Mouse (Mus musculus) G1E (cell line): ENCODE data around the gene Gramd1b. TPM values are rescaled to one million over a fixed set of nuclear protein-coding genes. Genes with fewer than 3 reads are reported as not detected.

Experiments
- ATAC-seq: 2 replicates; pipeline ENCODE4 v1.8.0; 2016; ENCODE audit warnings: mild to moderate bottlenecking; ENCODE audit not compliant: insufficient number of reproducible peaks, poor library complexity, low FRiP score, severe bottlenecking; ENCODE audit errors: extremely low read depth
- DNase-seq: peaks from one replicate; pipeline ENCODE4 v3.0.0; 2012; ENCODE audit warnings: low spot score
- H3K27me3 ChIP-seq: 2 replicates; pipeline ENCODE4 v1.6.1; 2012; ENCODE audit warnings: mild to moderate bottlenecking, low read length, inconsistent platforms; ENCODE audit not compliant: insufficient read depth
- H3K36me3 ChIP-seq: replicated peaks from 2 replicates; pipeline ENCODE3; 2012; ENCODE audit warnings: mild to moderate bottlenecking, inconsistent platforms
- H3K4me1 ChIP-seq: 2 replicates; pipeline ENCODE4 v1.6.1; 2012; ENCODE audit warnings: low read depth, low read length, inconsistent platforms, mixed read lengths; ENCODE audit not compliant: insufficient read depth
- H3K4me3 ChIP-seq: 2 replicates; pipeline ENCODE4 v1.5.1; 2012; ENCODE audit warnings: low read depth, mild to moderate bottlenecking, inconsistent platforms, low read length, moderate library complexity, mixed read lengths
- H3K9me3 ChIP-seq: replicated peaks from 2 replicates; pipeline ENCODE4 v1.6.1; 2012; ENCODE audit warnings: inconsistent platforms
- CTCF ChIP-seq: IDR thresholded peaks from 2 replicates; pipeline ENCODE4 v1.5.1; 2012; ENCODE audit warnings: low read depth, low read length, inconsistent platforms, mixed read lengths
- GATA1 ChIP-seq: IDR thresholded peaks from 2 replicates; pipeline ENCODE4 v1.6.1; 2012; ENCODE audit warnings: borderline replicate concordance, low read length, inconsistent platforms, mixed read lengths
- GATA2 ChIP-seq: IDR thresholded peaks from 2 replicates; pipeline ENCODE4 v1.6.1; 2012; ENCODE audit warnings: low read depth, low read length, inconsistent platforms, borderline replicate concordance
- POLR2AphosphoS5 ChIP-seq: IDR thresholded peaks from 2 replicates; pipeline ENCODE4 v1.6.1; 2012; ENCODE audit warnings: low read depth, low read length, inconsistent platforms; ENCODE audit not compliant: insufficient replicate concordance
- TAL1 ChIP-seq: conservative IDR thresholded peaks from 2 replicates; pipeline ENCODE4 v1.6.1; 2012; ENCODE audit warnings: low read depth, low read length, inconsistent platforms, mixed read lengths
- polyA plus RNA-seq: library from polyadenylated mRNA; stranded (reverse); fragments of >175 nt; gene quantifications from 2 replicates; pipeline ENCODE4 v1.2.3, GENCODE M21; 2012
- total RNA-seq, 2 experiments: library from RNA; stranded (forward) in 1 of 2; stranded (reverse) in 1 of 2; fragments of 200-1000 nt in 1 of 2; fragments of >200 nt in 1 of 2; fragmentation: Nextera tagmentation in 1 of 2; gene quantifications; 2 replicates each; pipeline ENCODE4 v1.2.3; 2014 to 2017

Gene Gramd1b
- total and polyA plus RNA-seq, 3 experiments = 1.3 to 2.1 TPM; not detected in 1

- Histone ChIP-seq H3K36me3 (no peaks in the 10 kb centered on the region), H3K4me3 (no peak overlapping the region; the same call in 1 of the 2 replicates), H3K27me3 (no peaks in the 10 kb centered on the region), H3K4me1 (no peaks in the 10 kb centered on the region), H3K9me3 (peaks cover 52% of the 10 kb centered on the region)
- peak; percentile 25 for DNase-seq
- ATAC-seq = no peak
- TF ChIP-seq CTCF = peak; percentile 56
- TF ChIP-seq POLR2AphosphoS5 = no peak
- TF ChIP-seq TAL1 = no peak
- TF ChIP-seq GATA2 = no peak
These were observed 200.4 kb downstream of the Gramd1b start for GRCm38 (mm10) chr9:40330609-40331382.

GRCm38 (mm10) chr9:40326260-40326915 lies 204.8 kb downstream of the Gramd1b start:
- H3K27me3 ChIP-seq = no peaks in the 10 kb centered on the region
- peaks cover 37% of the 10 kb centered on the region for H3K9me3 ChIP-seq
- no peak for ATAC-seq
- DNase-seq = no peak
- H3K36me3 ChIP-seq = no peaks in the 10 kb centered on the region
- H3K4me1 ChIP-seq = no peaks in the 10 kb centered on the region
- TF ChIP-seq POLR2AphosphoS5 (no peak), CTCF (no peak), GATA2 (no peak), GATA1 (no peak), TAL1 (no peak)
- H3K4me3 ChIP-seq = no peak overlapping the region

GRCm38 (mm10) chr9:40324826-40325225 lies 206.4 kb downstream of the Gramd1b start:
- ATAC-seq = no peak
- Histone ChIP-seq H3K4me3 (no peak overlapping the region), H3K4me1 (no peaks in the 10 kb centered on the region), H3K9me3 (peaks cover 35% of the 10 kb centered on the region), H3K27me3 (no peaks in the 10 kb centered on the region), H3K36me3 (no peaks in the 10 kb centered on the region)
- DNase-seq = no peak
- TF ChIP-seq TAL1 = no peak
- TF ChIP-seq CTCF = no peak
- no peak for TF ChIP-seq POLR2AphosphoS5
- TF ChIP-seq GATA1 = no peak
- no peak for TF ChIP-seq GATA2

- DNase-seq = no peak
- ATAC-seq = no peak
- Histone ChIP-seq H3K36me3 (no peaks in the 10 kb centered on the region), H3K9me3 (peaks cover 35% of the 10 kb centered on the region), H3K27me3 (no peaks in the 10 kb centered on the region), H3K4me1 (no peaks in the 10 kb centered on the region), H3K4me3 (no peak overlapping the region)
- no peak for TF ChIP-seq TAL1
- no peak for TF ChIP-seq GATA1
- TF ChIP-seq GATA2 = no peak
- TF ChIP-seq CTCF = no peak
- no peak for TF ChIP-seq POLR2AphosphoS5
These were observed 206.9 kb downstream of the Gramd1b start for GRCm38 (mm10) chr9:40324232-40324792.

GRCm38 (mm10) chr9:40323773-40324172 lies 207.4 kb downstream of the Gramd1b start:
- no peak for TF ChIP-seq TAL1
- no peak for TF ChIP-seq GATA2
- TF ChIP-seq POLR2AphosphoS5 = no peak
- TF ChIP-seq GATA1 = no peak
- no peak for TF ChIP-seq CTCF
- Histone ChIP-seq H3K9me3 (peaks cover 32% of the 10 kb centered on the region), H3K27me3 (no peaks in the 10 kb centered on the region), H3K4me1 (no peaks in the 10 kb centered on the region), H3K36me3 (no peaks in the 10 kb centered on the region), H3K4me3 (no peak overlapping the region)
- DNase-seq (no peak), ATAC-seq (no peak)

GRCm38 (mm10) chr9:40323171-40323570 lies 208.0 kb downstream of the Gramd1b start:
- Histone ChIP-seq H3K9me3 (peaks cover 31% of the 10 kb centered on the region), H3K4me1 (no peaks in the 10 kb centered on the region), H3K27me3 (no peaks in the 10 kb centered on the region), H3K36me3 (no peaks in the 10 kb centered on the region), H3K4me3 (no peak overlapping the region)
- ATAC-seq = no peak
- TF ChIP-seq CTCF (no peak), POLR2AphosphoS5 (no peak), TAL1 (no peak), GATA1 (no peak), GATA2 (no peak)
- no peak for DNase-seq
